Mouse (Mus musculus): ENCODE data around the gene Ccdc191. TPM values are rescaled to one million over a fixed set of nuclear protein-coding genes. Genes with fewer than 3 reads are reported as not detected.

The Ccdc191 gene
- polyA plus RNA-seq, 1 experiment: 0.94 TPM

GRCm38 (mm10) chr16:43900571-43900970 lies 11.0 kb downstream of the Ccdc191 start:
- Histone ChIP-seq H3K27ac (ENCODE audit: insufficient read depth, low read length) (no peak overlapping the region), H3K4me3 (ENCODE audit: extremely low read depth, insufficient read depth, insufficient read length) (no peak overlapping the region), H3K4me1 (ENCODE audit: control insufficient read depth, insufficient read depth, insufficient read length) (no peaks in the 10 kb centered on the region), H3K36me3 (ENCODE audit: control insufficient read depth, insufficient read depth, low read length) (0 out of 2 replicates have a peak, but pooled peaks cover 1% of the 10 kb centered on the region), H3K27me3 (ENCODE audit: control insufficient read depth, insufficient read depth, low read length) (no peaks in the 10 kb centered on the region)
- no peak for TF ChIP-seq CTCF (IDR thresholded peaks at IDR 0.05; ENCODE audit: extremely low read depth, insufficient read depth, insufficient read length, insufficient replicate concordance)
- TF ChIP-seq POLR2A (IDR thresholded peaks at IDR 0.05; ENCODE audit: low read depth, low read length): no peak
- DNase-seq (ENCODE audit: low read depth in 1 of 2, low spot score in 2 of 2): no peak

- no peak overlapping the region for H3K4me3 ChIP-seq (ENCODE audit: extremely low read depth, insufficient read depth, insufficient read length)
- H3K4me1 ChIP-seq (ENCODE audit: control insufficient read depth, insufficient read depth, insufficient read length): no peaks in the 10 kb centered on the region
- DNase-seq (ENCODE audit: low read depth in 1 of 2, low spot score in 2 of 2): no peak
- peaks cover 4% of the 10 kb centered on the region; the same call in 1 of the 2 replicates for H3K36me3 ChIP-seq (ENCODE audit: control insufficient read depth, insufficient read depth, low read length)
- no peaks in the 10 kb centered on the region for H3K27me3 ChIP-seq (ENCODE audit: control insufficient read depth, insufficient read depth, low read length)
- no peak for TF ChIP-seq POLR2A (IDR thresholded peaks at IDR 0.05; ENCODE audit: low read depth, low read length)
- TF ChIP-seq CTCF (IDR thresholded peaks at IDR 0.05; ENCODE audit: extremely low read depth, insufficient read depth, insufficient read length, insufficient replicate concordance): no peak
- no peak overlapping the region for H3K27ac ChIP-seq (ENCODE audit: insufficient read depth, low read length)
- 93% methylated on average over 2 of the region's 2 CpGs for WGBS
Observed at GRCm38 (mm10) chr16:43908881-43909280, 19.3 kb downstream of the Ccdc191 start.

GRCm38 (mm10) chr16:43918867-43919266 lies 29.3 kb downstream of the Ccdc191 start:
- WGBS: 83% methylated on average over 3 of the region's 3 CpGs
- Histone ChIP-seq H3K27me3 (ENCODE audit: control insufficient read depth, insufficient read depth, low read length) (no peaks in the 10 kb centered on the region), H3K36me3 (ENCODE audit: control insufficient read depth, insufficient read depth, low read length) (no peaks in the 10 kb centered on the region), H3K4me3 (ENCODE audit: extremely low read depth, insufficient read depth, insufficient read length) (no peak overlapping the region), H3K27ac (ENCODE audit: insufficient read depth, low read length) (no peak overlapping the region), H3K4me1 (ENCODE audit: control insufficient read depth, insufficient read depth, insufficient read length) (no peaks in the 10 kb centered on the region)
- DNase-seq (ENCODE audit: low read depth in 1 of 2, low spot score in 2 of 2): no peak
- TF ChIP-seq POLR2A (IDR thresholded peaks at IDR 0.05; ENCODE audit: low read depth, low read length): no peak
- no peak for TF ChIP-seq CTCF (IDR thresholded peaks at IDR 0.05; ENCODE audit: extremely low read depth, insufficient read depth, insufficient read length, insufficient replicate concordance)

GRCm38 (mm10) chr16:43922024-43922423 lies 32.4 kb downstream of the Ccdc191 start:
- Histone ChIP-seq H3K4me1 (ENCODE audit: control insufficient read depth, insufficient read depth, insufficient read length) (no peaks in the 10 kb centered on the region), H3K27me3 (ENCODE audit: control insufficient read depth, insufficient read depth, low read length) (no peaks in the 10 kb centered on the region), H3K4me3 (ENCODE audit: extremely low read depth, insufficient read depth, insufficient read length) (no peak overlapping the region), H3K27ac (ENCODE audit: insufficient read depth, low read length) (no peak overlapping the region), H3K36me3 (ENCODE audit: control insufficient read depth, insufficient read depth, low read length) (no peaks in the 10 kb centered on the region)
- 86% methylated on average over 2 of the region's 2 CpGs for WGBS
- TF ChIP-seq POLR2A (IDR thresholded peaks at IDR 0.05; ENCODE audit: low read depth, low read length) (no peak), CTCF (IDR thresholded peaks at IDR 0.05; ENCODE audit: extremely low read depth, insufficient read depth, insufficient read length, insufficient replicate concordance) (no peak)
- no peak for DNase-seq (ENCODE audit: low read depth in 1 of 2, low spot score in 2 of 2)

GRCm38 (mm10) chr16:43922630-43923029 lies 33.0 kb downstream of the Ccdc191 start:
- no peak for DNase-seq (ENCODE audit: low read depth in 1 of 2, low spot score in 2 of 2)
- TF ChIP-seq POLR2A (IDR thresholded peaks at IDR 0.05; ENCODE audit: low read depth, low read length) (no peak), CTCF (IDR thresholded peaks at IDR 0.05; ENCODE audit: extremely low read depth, insufficient read depth, insufficient read length, insufficient replicate concordance) (no peak)
- H3K4me3 ChIP-seq (ENCODE audit: extremely low read depth, insufficient read depth, insufficient read length): no peak overlapping the region
- 76% methylated on average over 3 of the region's 3 CpGs for WGBS
- H3K27ac ChIP-seq (ENCODE audit: insufficient read depth, low read length): no peak overlapping the region
- H3K4me1 ChIP-seq (ENCODE audit: control insufficient read depth, insufficient read depth, insufficient read length): no peaks in the 10 kb centered on the region
- H3K27me3 ChIP-seq (ENCODE audit: control insufficient read depth, insufficient read depth, low read length): no peaks in the 10 kb centered on the region
- H3K36me3 ChIP-seq (ENCODE audit: control insufficient read depth, insufficient read depth, low read length): no peaks in the 10 kb centered on the region

- Histone ChIP-seq H3K4me1 (ENCODE audit: control insufficient read depth, insufficient read depth, insufficient read length) (no peaks in the 10 kb centered on the region), H3K36me3 (ENCODE audit: control insufficient read depth, insufficient read depth, low read length) (no peaks in the 10 kb centered on the region), H3K27me3 (ENCODE audit: control insufficient read depth, insufficient read depth, low read length) (no peaks in the 10 kb centered on the region), H3K27ac (ENCODE audit: insufficient read depth, low read length) (no peak overlapping the region), H3K4me3 (ENCODE audit: extremely low read depth, insufficient read depth, insufficient read length) (no peak overlapping the region)
- WGBS: 80% methylated on average over 6 of the region's 6 CpGs
- DNase-seq (ENCODE audit: low read depth in 1 of 2, low spot score in 2 of 2): no peak
- no peak for TF ChIP-seq CTCF (IDR thresholded peaks at IDR 0.05; ENCODE audit: extremely low read depth, insufficient read depth, insufficient read length, insufficient replicate concordance)
- TF ChIP-seq POLR2A (IDR thresholded peaks at IDR 0.05; ENCODE audit: low read depth, low read length): no peak
Observed at GRCm38 (mm10) chr16:43925001-43925558, 35.5 kb downstream of the Ccdc191 start.

- WGBS: 75% methylated on average over 1 of the region's 1 CpGs
- Histone ChIP-seq H3K27me3 (ENCODE audit: control insufficient read depth, insufficient read depth, low read length) (no peaks in the 10 kb centered on the region), H3K27ac (ENCODE audit: insufficient read depth, low read length) (no peak overlapping the region), H3K4me3 (ENCODE audit: extremely low read depth, insufficient read depth, insufficient read length) (no peak overlapping the region), H3K4me1 (ENCODE audit: control insufficient read depth, insufficient read depth, insufficient read length) (no peaks in the 10 kb centered on the region), H3K36me3 (ENCODE audit: control insufficient read depth, insufficient read depth, low read length) (no peaks in the 10 kb centered on the region)
- no peak for DNase-seq (ENCODE audit: low read depth in 1 of 2, low spot score in 2 of 2)
- TF ChIP-seq POLR2A (IDR thresholded peaks at IDR 0.05; ENCODE audit: low read depth, low read length) (no peak), CTCF (IDR thresholded peaks at IDR 0.05; ENCODE audit: extremely low read depth, insufficient read depth, insufficient read length, insufficient replicate concordance) (no peak)
Observed at GRCm38 (mm10) chr16:43925846-43926245, 36.2 kb downstream of the Ccdc191 start.

Measured in spleen, adult 2 months (tissue).